Mouse (Mus musculus): ENCODE data around the gene P3h4.
"Not testable (repeated sequence)": the region's sequence is repeated elsewhere in the genome, so short reads cannot be mapped to it uniquely, and the experiment has no call there.

The P3h4 gene

GRCm38 (mm10) chr11:100361059-100361458 is 53.6 kb downstream of the P3h4 start:
- not testable (repeated sequence) for DNase-seq (ENCODE audit: low spot score)

GRCm38 (mm10) chr11:100360175-100360574 is 54.5 kb downstream of the P3h4 start:
- DNase-seq (ENCODE audit: low spot score) = no peak
